Mouse (Mus musculus) lung, postnatal 0 days (tissue): ENCODE measurements around the gene Abcc8.

Source experiments
- CTCF ChIP-seq: IDR thresholded peaks from 2 replicates; pipeline ENCODE4 v1.5.1; 2016; ENCODE audit warnings: antibody characterized with exemption, mild to moderate bottlenecking
- EP300 ChIP-seq: IDR thresholded peaks from 2 replicates; pipeline ENCODE4 v1.6.1; 2016; ENCODE audit warnings: antibody characterized with exemption, mild to moderate bottlenecking, control low read depth

DNA sequence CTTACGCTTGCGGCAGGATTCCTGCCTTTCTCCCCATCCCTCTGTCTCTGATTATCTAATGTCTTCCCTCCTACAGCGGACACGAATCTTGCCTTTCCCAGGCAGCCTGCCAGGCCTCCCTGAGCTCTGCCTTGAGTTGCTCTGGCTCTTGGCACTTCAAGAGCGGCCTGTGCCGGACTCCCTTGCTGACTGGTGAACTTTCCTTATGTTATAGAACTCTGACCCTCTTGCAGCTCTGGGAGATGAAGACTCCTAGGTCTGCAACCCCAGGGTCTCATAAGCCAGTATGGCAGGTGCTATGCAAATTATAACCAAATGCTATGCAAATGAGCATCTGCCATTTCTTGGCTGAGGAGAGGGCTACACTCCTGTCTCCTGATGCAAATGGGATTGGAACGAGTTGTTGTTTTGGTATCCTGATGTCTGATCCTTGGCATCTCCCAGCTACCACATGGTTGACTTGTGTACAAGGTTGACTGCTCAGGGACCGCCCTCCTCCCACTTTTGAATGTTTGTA, 76.7 kb downstream of the Abcc8 start:
- TF ChIP-seq CTCF (no peak), EP300 (no peak)
